Mouse (Mus musculus): ENCODE results near the gene Il4ra. TPM values are rescaled to one million over a fixed set of nuclear protein-coding genes. Genes with fewer than 3 reads are reported as not detected.

The Il4ra gene
- polyA plus RNA-seq, 1 experiment from 2014 or later, result 5.6 TPM

- no peaks in the 10 kb centered on the region for H3K4me1 ChIP-seq (ENCODE audit: control insufficient read depth, insufficient read depth, low read depth, low read length)
- H3K27me3 ChIP-seq (replicated peaks; ENCODE audit: control insufficient read depth, insufficient read depth, low read length), result no peaks in the 10 kb centered on the region
- H3K36me3 ChIP-seq (ENCODE audit: control insufficient read depth, insufficient read depth, low read length), result no peaks in the 10 kb centered on the region
- H3K9ac ChIP-seq (ENCODE audit: low read depth, low read length), result no peak overlapping the region
- H3K9me3 ChIP-seq (ENCODE audit: control insufficient read depth, low read length), result no peaks in the 10 kb centered on the region
- no peak overlapping the region for H3K4me2 ChIP-seq (ENCODE audit: low read length)
- no peak for ATAC-seq
- H3K27ac ChIP-seq (ENCODE audit: low read depth, low read length), result no peak overlapping the region
- WGBS, result 78% methylated on average over 6 of the region's 6 CpGs
- H3K4me3 ChIP-seq (ENCODE audit: low read length), result no peak overlapping the region
Measured at GRCm38 (mm10) chr7:125517470-125517869, 34.5 kb upstream of the Il4ra start.

DNA sequence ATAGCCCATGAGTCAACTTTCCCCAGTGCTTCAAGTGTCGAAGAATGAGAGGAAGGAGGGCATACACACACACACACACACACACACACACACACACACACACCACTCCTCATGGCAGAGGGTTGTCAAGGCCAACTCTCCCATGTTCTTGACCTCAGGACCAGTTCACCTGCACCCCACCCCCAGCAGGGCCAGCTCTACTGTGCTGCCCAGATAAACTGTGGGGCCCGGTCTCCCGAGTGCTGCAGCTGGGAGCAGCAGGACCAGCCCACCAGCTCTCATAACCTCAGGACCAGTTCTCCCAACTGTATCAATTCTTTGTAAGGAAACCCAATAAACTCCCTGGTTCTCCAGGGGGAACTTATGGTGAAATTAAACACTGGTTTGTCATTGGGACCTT lies 32.2 kb upstream of the Il4ra start:
- no peak overlapping the region for H3K4me2 ChIP-seq (ENCODE audit: low read length)
- no peaks in the 10 kb centered on the region for H3K9me3 ChIP-seq (ENCODE audit: control insufficient read depth, low read length)
- no peaks in the 10 kb centered on the region for H3K36me3 ChIP-seq (ENCODE audit: control insufficient read depth, insufficient read depth, low read length)
- 80% methylated on average over 3 of the region's 3 CpGs for WGBS
- H3K9ac ChIP-seq (ENCODE audit: low read depth, low read length), result no peak overlapping the region
- no peaks in the 10 kb centered on the region for H3K4me1 ChIP-seq (ENCODE audit: control insufficient read depth, insufficient read depth, low read depth, low read length)
- ATAC-seq, result no peak
- H3K4me3 ChIP-seq (ENCODE audit: low read length), result no peak overlapping the region
- H3K27ac ChIP-seq (ENCODE audit: low read depth, low read length), result no peak overlapping the region
- no peaks in the 10 kb centered on the region for H3K27me3 ChIP-seq (replicated peaks; ENCODE audit: control insufficient read depth, insufficient read depth, low read length)

DNA sequence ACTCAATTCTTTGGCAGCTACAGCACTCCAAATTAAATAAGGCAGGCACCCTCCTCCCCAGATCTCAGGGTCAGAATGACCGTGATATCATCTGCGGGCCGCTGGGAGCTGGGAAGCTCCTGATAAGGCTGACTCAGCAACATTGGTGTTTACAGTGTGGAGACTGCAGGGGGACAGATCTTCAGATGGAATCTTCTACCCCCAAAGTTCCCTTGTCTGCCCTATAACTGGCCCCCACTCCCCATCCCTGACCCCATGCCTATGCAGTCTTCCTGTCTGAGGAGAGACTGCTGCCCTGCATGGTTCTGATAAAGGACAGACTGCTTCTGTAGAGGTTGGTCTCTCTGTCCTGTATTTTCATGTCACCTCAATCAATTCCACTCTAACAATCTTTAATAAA lies 28.9 kb upstream of the Il4ra start:
- Histone ChIP-seq H3K9me3 (ENCODE audit: control insufficient read depth, low read length) (no peaks in the 10 kb centered on the region), H3K36me3 (ENCODE audit: control insufficient read depth, insufficient read depth, low read length) (no peaks in the 10 kb centered on the region), H3K4me3 (ENCODE audit: low read length) (no peak overlapping the region), H3K4me1 (ENCODE audit: control insufficient read depth, insufficient read depth, low read depth, low read length) (no peaks in the 10 kb centered on the region), H3K27me3 (replicated peaks; ENCODE audit: control insufficient read depth, insufficient read depth, low read length) (no peaks in the 10 kb centered on the region), H3K9ac (ENCODE audit: low read depth, low read length) (no peak overlapping the region), H3K4me2 (ENCODE audit: low read length) (no peak overlapping the region), H3K27ac (ENCODE audit: low read depth, low read length) (no peak overlapping the region)
- WGBS, result 80% methylated on average over 3 of the region's 3 CpGs
- no peak for ATAC-seq

GRCm38 (mm10) chr7:125527186-125527585 lies 24.7 kb upstream of the Il4ra start:
- no peak overlapping the region for H3K9ac ChIP-seq (ENCODE audit: low read depth, low read length)
- H3K27me3 ChIP-seq (replicated peaks; ENCODE audit: control insufficient read depth, insufficient read depth, low read length), result no peaks in the 10 kb centered on the region
- no peaks in the 10 kb centered on the region for H3K4me1 ChIP-seq (ENCODE audit: control insufficient read depth, insufficient read depth, low read depth, low read length)
- no peak overlapping the region for H3K4me2 ChIP-seq (ENCODE audit: low read length)
- no peak overlapping the region for H3K27ac ChIP-seq (ENCODE audit: low read depth, low read length)
- no peak for ATAC-seq
- no peaks in the 10 kb centered on the region for H3K9me3 ChIP-seq (ENCODE audit: control insufficient read depth, low read length)
- WGBS, result 93% methylated on average over 6 of the region's 6 CpGs
- no peak overlapping the region for H3K4me3 ChIP-seq (ENCODE audit: low read length)
- no peaks in the 10 kb centered on the region for H3K36me3 ChIP-seq (ENCODE audit: control insufficient read depth, insufficient read depth, low read length)

GRCm38 (mm10) chr7:125527901-125528580 lies 23.9 kb upstream of the Il4ra start:
- H3K27me3 ChIP-seq (replicated peaks; ENCODE audit: control insufficient read depth, insufficient read depth, low read length), result no peaks in the 10 kb centered on the region
- 89% methylated on average over 9 of the region's 9 CpGs for WGBS
- no peak overlapping the region for H3K9ac ChIP-seq (ENCODE audit: low read depth, low read length)
- no peaks in the 10 kb centered on the region for H3K36me3 ChIP-seq (ENCODE audit: control insufficient read depth, insufficient read depth, low read length)
- ATAC-seq, result no peak
- H3K4me1 ChIP-seq (ENCODE audit: control insufficient read depth, insufficient read depth, low read depth, low read length), result no peaks in the 10 kb centered on the region
- no peak overlapping the region for H3K4me2 ChIP-seq (ENCODE audit: low read length)
- no peak overlapping the region for H3K4me3 ChIP-seq (ENCODE audit: low read length)
- H3K9me3 ChIP-seq (ENCODE audit: control insufficient read depth, low read length), result no peaks in the 10 kb centered on the region
- H3K27ac ChIP-seq (ENCODE audit: low read depth, low read length), result no peak overlapping the region

GRCm38 (mm10) chr7:125539351-125539750 lies 12.6 kb upstream of the Il4ra start:
- Histone ChIP-seq H3K9me3 (ENCODE audit: control insufficient read depth, low read length) (0 out of 2 replicates have a peak, but pooled peaks cover 1% of the 10 kb centered on the region), H3K4me3 (ENCODE audit: low read length) (no peak overlapping the region), H3K27me3 (replicated peaks; ENCODE audit: control insufficient read depth, insufficient read depth, low read length) (no peaks in the 10 kb centered on the region), H3K27ac (ENCODE audit: low read depth, low read length) (no peak overlapping the region), H3K36me3 (ENCODE audit: control insufficient read depth, insufficient read depth, low read length) (no peaks in the 10 kb centered on the region), H3K4me2 (ENCODE audit: low read length) (no peak overlapping the region), H3K4me1 (ENCODE audit: control insufficient read depth, insufficient read depth, low read depth, low read length) (no peaks in the 10 kb centered on the region), H3K9ac (ENCODE audit: low read depth, low read length) (no peak overlapping the region)
- ATAC-seq, result no peak
- WGBS, result 86% methylated on average over 3 of the region's 3 CpGs

GRCm38 (mm10) chr7:125541026-125541425 lies 10.9 kb upstream of the Il4ra start:
- WGBS, result 81% methylated on average over 1 of the region's 1 CpGs
- Histone ChIP-seq H3K9ac (ENCODE audit: low read depth, low read length) (no peak overlapping the region), H3K4me2 (ENCODE audit: low read length) (no peak overlapping the region), H3K27ac (ENCODE audit: low read depth, low read length) (no peak overlapping the region), H3K4me3 (ENCODE audit: low read length) (no peak overlapping the region), H3K4me1 (ENCODE audit: control insufficient read depth, insufficient read depth, low read depth, low read length) (no peaks in the 10 kb centered on the region), H3K9me3 (ENCODE audit: control insufficient read depth, low read length) (no peaks in the 10 kb centered on the region), H3K27me3 (replicated peaks; ENCODE audit: control insufficient read depth, insufficient read depth, low read length) (no peaks in the 10 kb centered on the region), H3K36me3 (ENCODE audit: control insufficient read depth, insufficient read depth, low read length) (no peaks in the 10 kb centered on the region)
- no peak for ATAC-seq

- no peak overlapping the region for H3K4me3 ChIP-seq (ENCODE audit: low read length)
- H3K36me3 ChIP-seq (ENCODE audit: control insufficient read depth, insufficient read depth, low read length), result no peaks in the 10 kb centered on the region
- WGBS, result 97% methylated on average over 2 of the region's 2 CpGs
- H3K27ac ChIP-seq (ENCODE audit: low read depth, low read length), result no peak overlapping the region
- no peak overlapping the region for H3K9ac ChIP-seq (ENCODE audit: low read depth, low read length)
- no peaks in the 10 kb centered on the region for H3K27me3 ChIP-seq (replicated peaks; ENCODE audit: control insufficient read depth, insufficient read depth, low read length)
- H3K9me3 ChIP-seq (ENCODE audit: control insufficient read depth, low read length), result no peaks in the 10 kb centered on the region
- ATAC-seq, result no peak
- no peak overlapping the region for H3K4me2 ChIP-seq (ENCODE audit: low read length)
- H3K4me1 ChIP-seq (ENCODE audit: control insufficient read depth, insufficient read depth, low read depth, low read length), result no peaks in the 10 kb centered on the region
Measured at GRCm38 (mm10) chr7:125541821-125542220, 10.1 kb upstream of the Il4ra start.

DNA sequence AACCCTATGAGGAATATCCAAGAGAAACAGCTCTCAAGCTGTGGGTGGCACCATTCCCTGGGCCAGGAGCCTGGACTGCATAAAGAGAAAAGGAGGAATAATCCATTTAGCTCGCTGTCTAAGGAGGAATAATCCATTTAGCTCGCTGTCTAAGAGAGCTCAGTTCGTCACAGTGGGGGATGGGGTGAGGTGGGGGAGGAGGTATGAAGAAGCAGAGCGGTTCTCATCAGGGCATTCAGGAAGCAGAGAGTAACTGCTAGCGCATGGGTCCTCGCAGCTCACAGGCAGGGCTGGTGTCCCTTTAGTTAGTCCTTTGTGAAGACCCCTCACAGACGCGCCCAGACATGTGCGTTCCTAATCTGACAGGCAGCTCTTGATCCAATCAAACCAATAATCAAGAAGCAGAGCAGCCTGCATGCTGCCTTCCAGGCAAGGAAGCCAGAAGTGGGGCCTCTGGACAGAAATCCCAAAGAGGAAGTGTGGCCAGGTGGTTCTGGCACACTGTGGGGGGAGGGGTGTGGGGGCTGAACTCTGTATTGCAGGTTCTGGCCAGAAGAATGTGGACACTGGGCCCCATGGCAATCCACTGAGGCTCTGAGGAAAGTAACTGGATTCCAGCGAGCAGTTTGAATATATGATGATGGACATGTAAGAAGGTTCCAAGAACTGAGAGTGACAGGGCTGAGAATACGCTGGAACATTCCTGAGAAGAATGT lies 9.4 kb upstream of the Il4ra start:
- no peak for ATAC-seq
- Histone ChIP-seq H3K4me3 (ENCODE audit: low read length) (no peak overlapping the region), H3K9ac (ENCODE audit: low read depth, low read length) (no peak overlapping the region), H3K9me3 (ENCODE audit: control insufficient read depth, low read length) (no peaks in the 10 kb centered on the region), H3K4me2 (ENCODE audit: low read length) (no peak overlapping the region), H3K27me3 (replicated peaks; ENCODE audit: control insufficient read depth, insufficient read depth, low read length) (no peaks in the 10 kb centered on the region), H3K27ac (ENCODE audit: low read depth, low read length) (no peak overlapping the region), H3K4me1 (ENCODE audit: control insufficient read depth, insufficient read depth, low read depth, low read length) (no peaks in the 10 kb centered on the region), H3K36me3 (ENCODE audit: control insufficient read depth, insufficient read depth, low read length) (no peaks in the 10 kb centered on the region)
- WGBS, result 61% methylated on average over 11 of the region's 11 CpGs
